Mouse (Mus musculus) liver, postnatal 0 days (tissue): ENCODE results near the gene Cisd3. TPM values are rescaled to one million over a fixed set of nuclear protein-coding genes. Genes with fewer than 3 reads are reported as not detected.

ENCODE experiments used
- ATAC-seq: fragments of 200-750 bp; cut with Nextera tagmentation; 2 replicates; pipeline ENCODE4 v1.8.0; 2017; ENCODE audit warnings: mild to moderate bottlenecking, moderate library complexity
- DNase-seq: peaks from one replicate; pipeline ENCODE4 v3.0.0-alpha.2; 2016
- H3K27ac ChIP-seq: fragments of 300-500 bp; sonication (generic); 2 replicates; pipeline ENCODE4 v1.5.1; 2014; ENCODE audit warnings: antibody characterized with exemption, moderate library complexity, mild to moderate bottlenecking, low read depth
- H3K27me3 ChIP-seq: fragments of 300-500 bp; sonication (generic); 2 replicates; pipeline ENCODE4 v1.6.1; 2014; ENCODE audit warnings: low read length, control low read depth, mixed read lengths; ENCODE audit not compliant: insufficient read depth
- H3K36me3 ChIP-seq: fragments of 300-500 bp; sonication (generic); replicated peaks from 2 replicates; pipeline ENCODE4 v1.6.1; 2014; ENCODE audit warnings: mild to moderate bottlenecking, control low read depth, low read length, moderate library complexity, mixed read lengths; ENCODE audit not compliant: insufficient read depth
- H3K4me1 ChIP-seq: fragments of 300-500 bp; sonication (generic); 2 replicates; pipeline ENCODE4 v1.6.1; 2014; ENCODE audit warnings: antibody characterized with exemption, mild to moderate bottlenecking, control low read depth; ENCODE audit not compliant: insufficient read depth
- H3K4me2 ChIP-seq: fragments of 300-500 bp; sonication (generic); 2 replicates; pipeline ENCODE4 v1.6.1; 2014; ENCODE audit warnings: low read depth, mild to moderate bottlenecking, low read length, moderate library complexity, mixed read lengths
- H3K4me3 ChIP-seq: fragments of 300-500 bp; sonication (generic); 2 replicates; pipeline ENCODE4 v1.5.1; 2014; ENCODE audit warnings: low read depth, low read length
- H3K9ac ChIP-seq: fragments of 300-500 bp; sonication (generic); replicated peaks from 2 replicates; pipeline ENCODE4 v1.6.1; 2014; ENCODE audit warnings: mild to moderate bottlenecking, moderate library complexity
- H3K9me3 ChIP-seq: fragments of 300-500 bp; sonication (generic); 2 replicates; pipeline ENCODE4 v1.6.1; 2016; ENCODE audit warnings: mild to moderate bottlenecking, control low read depth, low read length, mixed read lengths
- CTCF ChIP-seq: sonication (generic); IDR thresholded peaks from 2 replicates; pipeline ENCODE4 v1.5.1; 2016; ENCODE audit warnings: antibody characterized with exemption, low read depth
- EP300 ChIP-seq: IDR thresholded peaks from 2 replicates; pipeline ENCODE4 v1.6.1; 2016; ENCODE audit warnings: antibody characterized with exemption, low read depth, mild to moderate bottlenecking
- WGBS: fragments of 180-500 bp; shearing (Covaris S2); extraction: QIAGEN DNeasy Blood & Tissue Kit; methylation state at CpG from one replicate; pipeline ENCODE4 v1.1.7; 2014; ENCODE audit not compliant: insufficient replicate concordance; 5-methylcytosine and 5-hydroxymethylcytosine counted together
- polyA plus RNA-seq: library from polyadenylated mRNA; unstranded; fragments of >200 nt; fragmentation: Nextera tagmentation; extraction: Ambion mirVana; gene quantifications from 2 replicates; pipeline ENCODE4 v1.2.1, GENCODE M21; 2015

The Cisd3 gene
- polyA plus RNA-seq, 1 experiment from 2014 or later = 54.6 TPM

DNA sequence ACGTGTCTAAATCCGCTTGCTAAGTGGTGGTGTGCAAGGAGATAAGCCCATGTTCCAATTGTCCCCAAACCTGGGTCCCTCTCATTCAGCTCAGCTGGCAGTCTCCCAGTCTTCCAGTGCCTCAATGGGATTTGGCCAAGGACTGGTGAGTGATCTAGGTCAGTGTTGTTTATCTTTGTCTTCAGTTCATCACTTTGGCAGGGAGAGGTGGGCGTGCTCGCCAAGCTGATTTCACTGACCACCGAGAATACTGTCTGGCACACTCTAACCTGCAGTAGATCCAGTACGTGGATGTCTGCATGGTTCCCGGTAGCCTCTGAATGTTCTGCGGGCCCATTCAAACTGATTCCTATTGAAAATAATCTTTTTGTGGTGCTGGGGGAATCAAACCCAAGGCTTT is 28.3 kb downstream of the Cisd3 start:
- peak; percentile 46 for DNase-seq
- peak; percentile 50 for ATAC-seq
- 0 out of 2 replicates have a peak overlapping the region, but pooled peaks have one; percentile 41 for H3K9ac ChIP-seq
- peak overlapping the region; percentile 51; the same call in 1 of the 2 replicates for H3K27ac ChIP-seq
- H3K9me3 ChIP-seq = no peaks in the 10 kb centered on the region
- H3K36me3 ChIP-seq = peaks cover 40% of the 10 kb centered on the region
- no peak overlapping the region for H3K4me3 ChIP-seq
- WGBS = 71% methylated on average over 8 of the region's 8 CpGs
- no peak for TF ChIP-seq EP300
- TF ChIP-seq CTCF = no peak
- H3K4me1 ChIP-seq = peaks cover 5% of the 10 kb centered on the region; the same call in 1 of the 2 replicates
- no peaks in the 10 kb centered on the region for H3K27me3 ChIP-seq
- no peak overlapping the region for H3K4me2 ChIP-seq

DNA sequence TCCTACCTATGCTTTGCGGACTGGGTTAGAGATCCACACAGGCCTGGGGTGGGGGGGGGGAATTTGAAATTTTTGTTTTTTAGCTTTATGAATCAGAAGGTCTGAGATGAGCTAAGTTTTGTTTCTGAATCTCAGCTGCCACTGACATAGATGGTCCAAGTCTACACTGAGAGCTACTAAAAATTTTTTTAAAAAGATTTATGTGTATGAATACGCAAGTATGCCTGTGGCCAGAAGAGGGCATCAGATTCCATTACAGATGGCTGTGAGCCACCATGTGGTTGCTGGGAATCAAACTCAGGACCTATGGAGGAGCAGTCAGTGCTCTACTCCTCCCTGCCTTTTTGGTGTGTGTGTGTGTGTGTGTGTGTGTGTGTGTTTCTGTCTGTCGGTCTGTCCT is 28.7 kb downstream of the Cisd3 start:
- DNase-seq (no peak), ATAC-seq (0 out of 2 replicates have a peak, but pooled peaks have one; percentile 23)
- TF ChIP-seq CTCF (peak; percentile 47), EP300 (no peak)
- Histone ChIP-seq H3K4me2 (no peak overlapping the region), H3K4me3 (no peak overlapping the region), H3K9me3 (no peaks in the 10 kb centered on the region), H3K27me3 (no peaks in the 10 kb centered on the region), H3K9ac (no peak overlapping the region), H3K27ac (peak overlapping the region; percentile 51), H3K36me3 (peaks cover 36% of the 10 kb centered on the region), H3K4me1 (peaks cover 7% of the 10 kb centered on the region; the same call in 1 of the 2 replicates)
- WGBS = 91% methylated on average over 3 of the region's 3 CpGs

DNA sequence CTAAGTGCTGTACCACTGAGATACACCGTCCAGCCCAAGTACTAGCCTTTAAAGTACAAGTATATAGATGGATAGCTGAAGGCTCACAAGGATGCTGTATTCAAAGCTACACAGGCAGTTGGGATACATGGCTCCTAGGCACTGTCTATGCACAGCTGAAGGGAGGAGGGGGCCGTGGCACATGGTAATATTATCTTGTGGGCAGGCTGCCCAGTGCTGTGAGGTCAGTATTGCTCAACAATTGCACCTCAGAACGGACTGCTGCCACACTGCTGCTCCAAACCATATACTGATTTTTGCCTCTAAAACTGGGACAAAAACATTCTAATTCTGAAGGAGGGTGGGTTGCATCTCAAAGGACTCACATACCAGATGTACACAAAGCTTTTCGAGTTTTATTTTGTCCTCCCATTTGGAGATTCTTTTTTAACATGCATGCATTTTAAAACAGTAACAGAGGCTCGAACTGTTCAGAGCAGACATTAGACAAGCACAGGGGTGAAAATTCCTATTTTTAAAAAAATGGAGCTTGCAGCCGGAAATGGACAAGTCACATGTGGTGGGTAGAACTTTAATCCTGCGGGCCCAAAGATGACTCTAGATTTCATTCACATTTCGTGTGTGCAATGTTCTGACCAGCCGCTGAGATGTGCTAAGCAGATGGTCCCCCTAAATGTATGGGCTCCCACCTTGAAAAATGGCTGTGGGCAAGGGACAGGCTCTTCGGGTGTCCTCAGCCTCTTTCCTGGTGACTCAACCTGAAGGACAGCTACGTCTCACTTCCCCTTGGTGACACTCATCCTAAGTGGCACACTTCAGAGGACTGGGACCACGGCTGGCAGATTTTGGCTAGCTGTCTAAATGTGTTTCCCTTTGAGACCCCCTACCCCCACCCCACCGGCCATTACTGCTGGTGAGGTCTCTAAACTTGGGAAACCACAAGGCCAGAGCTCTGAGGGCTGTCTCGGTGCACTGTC is 29.4 kb downstream of the Cisd3 start:
- TF ChIP-seq CTCF (no peak), EP300 (no peak)
- H3K4me3 ChIP-seq = no peak overlapping the region
- H3K36me3 ChIP-seq = peaks cover 43% of the 10 kb centered on the region
- WGBS = 68% methylated on average over 14 of the region's 14 CpGs
- no peaks in the 10 kb centered on the region for H3K27me3 ChIP-seq
- peaks cover 9% of the 10 kb centered on the region; the same call in 1 of the 2 replicates for H3K4me1 ChIP-seq
- H3K9me3 ChIP-seq = no peaks in the 10 kb centered on the region
- no peak overlapping the region for H3K4me2 ChIP-seq
- peak; percentile 76 for ATAC-seq
- peak overlapping the region; percentile 51; the same call in 1 of the 2 replicates for H3K27ac ChIP-seq
- peak; percentile 69 for DNase-seq
- H3K9ac ChIP-seq = no peak overlapping the region

DNA sequence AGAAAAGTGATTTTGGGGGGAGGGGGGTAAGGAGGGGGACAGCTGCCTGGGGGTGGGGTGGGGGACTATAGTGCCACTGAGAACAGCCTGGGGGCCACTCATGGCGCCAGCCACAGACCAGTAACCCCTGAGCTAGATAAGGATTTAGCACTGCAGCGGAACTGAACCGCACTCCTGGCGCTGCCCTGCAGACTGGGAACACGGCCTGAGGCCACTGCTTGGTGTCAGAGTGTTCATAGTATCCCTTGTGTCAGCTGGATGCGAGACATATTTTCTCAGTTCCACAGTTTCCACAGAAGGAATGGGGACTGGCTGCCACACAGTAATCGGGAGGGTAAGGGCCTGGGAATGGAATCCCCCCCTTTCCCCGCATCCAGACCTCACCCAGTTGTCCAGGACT is 30.4 kb downstream of the Cisd3 start:
- Histone ChIP-seq H3K9me3 (no peaks in the 10 kb centered on the region), H3K9ac (no peak overlapping the region), H3K27ac (no peak overlapping the region; the same call in 1 of the 2 replicates), H3K36me3 (peaks cover 49% of the 10 kb centered on the region), H3K4me2 (no peak overlapping the region), H3K27me3 (no peaks in the 10 kb centered on the region), H3K4me3 (no peak overlapping the region), H3K4me1 (peaks cover 9% of the 10 kb centered on the region; the same call in 1 of the 2 replicates)
- TF ChIP-seq EP300 = no peak
- no peak for TF ChIP-seq CTCF
- DNase-seq = no peak
- no peak for ATAC-seq
- 85% methylated on average over 8 of the region's 8 CpGs for WGBS

DNA sequence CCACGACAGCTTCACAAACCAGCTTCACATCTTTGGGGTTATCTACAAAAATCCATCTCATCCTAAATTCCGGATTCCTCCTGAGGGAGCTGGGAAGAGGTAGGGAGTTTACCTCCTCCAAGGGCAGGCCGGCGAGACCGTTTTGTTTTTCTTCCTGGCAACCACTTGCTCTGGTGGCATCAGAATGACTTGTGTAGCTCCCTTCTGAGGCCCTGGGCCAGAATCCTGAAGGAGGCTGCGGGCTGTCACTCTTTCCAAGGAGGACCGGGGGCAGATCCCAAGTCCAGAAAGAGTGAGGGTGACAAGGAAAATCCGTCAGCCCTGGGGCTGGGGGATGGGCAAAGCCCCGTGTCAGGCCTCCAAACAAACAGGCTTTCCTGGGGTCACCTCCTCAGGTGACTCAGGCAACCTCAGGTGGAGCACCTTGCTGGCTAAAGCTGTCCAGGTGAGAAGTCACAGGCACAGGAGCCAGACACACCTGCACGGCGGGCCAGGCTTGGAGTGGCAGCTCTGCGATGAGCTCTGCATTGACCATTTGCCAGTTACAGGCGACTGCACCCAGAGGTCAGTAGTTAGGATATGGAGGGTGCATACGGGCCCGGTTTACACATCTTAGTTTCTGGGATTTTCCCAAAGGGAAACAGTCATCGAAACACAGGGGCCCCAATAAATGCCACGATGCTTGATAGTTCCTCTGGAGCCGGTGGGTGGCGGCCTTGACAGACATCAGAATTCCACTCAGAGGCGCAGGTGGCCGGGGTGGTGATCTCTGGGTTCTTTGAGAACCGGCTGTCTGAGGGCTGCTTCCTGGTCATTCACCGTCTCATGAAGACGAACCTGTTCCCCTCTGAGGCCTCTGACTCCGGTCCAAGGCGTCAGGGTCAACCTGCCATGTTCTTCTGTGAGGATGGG is 32.0 kb downstream of the Cisd3 start:
- TF ChIP-seq CTCF (no peak), EP300 (no peak)
- peaks cover 49% of the 10 kb centered on the region for H3K36me3 ChIP-seq
- WGBS = 76% methylated on average over 26 of the region's 26 CpGs
- no peak overlapping the region for H3K9ac ChIP-seq
- H3K4me2 ChIP-seq = no peak overlapping the region
- H3K27me3 ChIP-seq = no peaks in the 10 kb centered on the region
- H3K4me3 ChIP-seq = no peak overlapping the region
- no peak for DNase-seq
- H3K27ac ChIP-seq = peak overlapping the region; percentile 81
- peaks cover 9% of the 10 kb centered on the region; the same call in 1 of the 2 replicates for H3K4me1 ChIP-seq
- no peak for ATAC-seq
- 0 out of 2 replicates have a peak, but pooled peaks cover 2% of the 10 kb centered on the region for H3K9me3 ChIP-seq
